Mouse (Mus musculus): ENCODE measurements around the gene Prep.

Gene Prep

GRCm38 (mm10) chr10:45193330-45194310 lies 126.6 kb downstream of the Prep start:
- DNase-seq: no peak

DNA sequence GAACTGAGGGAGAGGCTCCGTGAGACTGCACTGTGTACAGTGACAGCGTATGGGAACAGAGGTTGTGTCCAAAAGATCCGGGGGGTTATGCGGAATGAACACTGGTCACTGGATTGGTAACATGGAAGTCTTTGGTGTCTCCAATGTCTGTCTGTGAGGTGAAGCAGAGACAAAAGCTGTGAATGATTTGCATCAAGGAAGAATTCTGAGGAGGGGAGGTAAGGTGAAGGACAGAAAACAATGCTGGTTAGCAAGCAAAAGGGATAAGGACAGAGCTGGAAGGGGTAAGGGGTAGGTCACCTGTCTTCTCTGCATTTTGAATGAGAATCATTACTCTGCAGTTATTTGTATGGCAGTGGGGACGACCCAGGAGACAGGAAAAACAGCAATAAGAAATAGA lies 127.5 kb downstream of the Prep start:
- DNase-seq: no peak

DNA sequence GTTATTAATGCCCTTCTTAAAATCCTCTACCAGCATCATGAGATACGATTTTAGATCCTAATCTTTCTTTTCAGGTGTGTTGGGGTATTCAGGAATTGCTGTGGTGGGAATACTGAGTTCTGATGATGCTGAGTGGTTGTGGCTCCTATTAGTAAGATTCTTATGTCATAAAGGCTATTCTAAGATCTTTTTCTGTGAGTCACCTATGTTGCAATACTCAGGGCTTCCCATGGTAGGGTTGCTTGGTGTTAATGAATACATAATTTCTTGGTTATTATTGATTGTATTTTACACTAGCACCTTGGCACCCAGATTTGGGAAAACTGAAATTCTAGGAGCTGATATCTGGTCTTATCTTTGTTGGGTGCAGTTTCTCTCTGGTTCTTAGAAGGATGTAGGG lies 137.6 kb downstream of the Prep start:
- DNase-seq: no peak

GRCm38 (mm10) chr10:45210201-45210600 lies 143.2 kb downstream of the Prep start:
- no peak for DNase-seq

DNA sequence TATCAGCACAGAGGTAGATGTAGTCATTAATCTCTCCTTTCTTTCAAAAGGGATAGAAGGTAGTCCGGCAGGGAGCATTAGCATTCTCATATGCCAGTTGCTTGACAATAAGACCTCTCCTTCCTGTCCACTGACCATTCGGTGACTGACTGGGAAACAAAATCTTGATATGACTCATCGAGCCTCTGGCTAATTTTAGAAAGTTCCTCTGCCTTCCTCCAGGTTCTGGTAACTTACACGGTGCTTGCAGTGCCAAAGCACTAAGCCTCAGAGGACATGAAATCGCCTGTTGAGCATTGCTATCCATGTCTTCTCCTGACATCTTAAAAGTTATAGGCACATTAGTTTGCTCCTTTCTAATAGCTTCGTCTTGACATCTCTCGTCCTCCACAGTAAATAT lies 149.7 kb downstream of the Prep start:
- no peak for DNase-seq

All from cerebellum, adult 9-10 months (tissue).